Mouse (Mus musculus): ENCODE data around the gene Calhm6. TPM values are rescaled to one million over a fixed set of nuclear protein-coding genes. Genes with fewer than 3 reads are reported as not detected.

Gene Calhm6
- polyA plus RNA-seq (2017; shearing (Covaris generic)), result 10 to 100 TPM; 25.0 to 41.7 TPM

- ATAC-seq, result peak; percentile 76
Measured at GRCm38 (mm10) chr10:34127392-34128378, at the start of gene Calhm6. Gene Calhm6, minus strand, starts transcription at chr10:34127984.

GRCm38 (mm10) chr10:34175870-34176606, 48.3 kb upstream of the Calhm6 start:
- ATAC-seq, result no peak

- peak; percentile 57 for ATAC-seq
Measured at GRCm38 (mm10) chr10:34172663-34173282, 45.0 kb upstream of the Calhm6 start.

GRCm38 (mm10) chr10:34171660-34172059, 43.9 kb upstream of the Calhm6 start:
- no peak for ATAC-seq

GRCm38 (mm10) chr10:34171191-34171590, 43.4 kb upstream of the Calhm6 start:
- ATAC-seq, result peak; percentile 89

GRCm38 (mm10) chr10:34166971-34167370, 39.2 kb upstream of the Calhm6 start:
- ATAC-seq, result no peak

- ATAC-seq, result no peak
Measured at GRCm38 (mm10) chr10:34155796-34156554, 28.2 kb upstream of the Calhm6 start.

GRCm38 (mm10) chr10:34151827-34152226, 24.0 kb upstream of the Calhm6 start:
- peak; percentile 61 for ATAC-seq

GRCm38 (mm10) chr10:34150454-34150853, 22.7 kb upstream of the Calhm6 start:
- ATAC-seq, result no peak

- no peak for ATAC-seq
Measured at GRCm38 (mm10) chr10:34149772-34150171, 22.0 kb upstream of the Calhm6 start.

GRCm38 (mm10) chr10:34141693-34142092, 13.9 kb upstream of the Calhm6 start:
- no peak for ATAC-seq

- no peak for ATAC-seq
Measured at GRCm38 (mm10) chr10:34139768-34140167, 12.0 kb upstream of the Calhm6 start.

- ATAC-seq, result no peak
Measured at GRCm38 (mm10) chr10:34138027-34138426, 10.2 kb upstream of the Calhm6 start.

- ATAC-seq, result no peak
Measured at GRCm38 (mm10) chr10:34136432-34136831, 8.6 kb upstream of the Calhm6 start.

- ATAC-seq, result no peak
Measured at GRCm38 (mm10) chr10:34131356-34131755, 3.6 kb upstream of the Calhm6 start.

GRCm38 (mm10) chr10:34128391-34128790, 607 bp upstream of the Calhm6 start:
- no peak for ATAC-seq

GRCm38 (mm10) chr10:34118421-34118820, 9.4 kb downstream of the Calhm6 start:
- ATAC-seq, result no peak

- ATAC-seq, result peak; percentile 86
Measured at GRCm38 (mm10) chr10:34117770-34118169, 10.0 kb downstream of the Calhm6 start.

- ATAC-seq, result no peak
Measured at GRCm38 (mm10) chr10:34117131-34117530, 10.7 kb downstream of the Calhm6 start.

- ATAC-seq, result no peak
Measured at GRCm38 (mm10) chr10:34111964-34112738, 15.6 kb downstream of the Calhm6 start.

GRCm38 (mm10) chr10:34110863-34111465, 16.8 kb downstream of the Calhm6 start:
- peak; percentile 79 for ATAC-seq
